Mouse (Mus musculus) pancreas, adult 10 weeks (tissue): ENCODE results near the gene Mst1r. TPM values are rescaled to one million over a fixed set of nuclear protein-coding genes. Genes with fewer than 3 reads are reported as not detected.

Experiments
- polyA plus RNA-seq: library from polyadenylated mRNA; stranded (reverse); fragments of 350-450 nt; fragmentation: Illumina TruSeq; extraction: RNeasy Lipid Tissue Mini Kit (QIAGEN cat#74804); gene quantifications from one replicate; pipeline ENCODE4 v1.2.3, GENCODE M21; 2015; ENCODE audit warnings: low read depth, low replicate concordance; ENCODE audit not compliant: insufficient read depth

The Mst1r gene
- 3.4 TPM for polyA plus RNA-seq

DNA sequence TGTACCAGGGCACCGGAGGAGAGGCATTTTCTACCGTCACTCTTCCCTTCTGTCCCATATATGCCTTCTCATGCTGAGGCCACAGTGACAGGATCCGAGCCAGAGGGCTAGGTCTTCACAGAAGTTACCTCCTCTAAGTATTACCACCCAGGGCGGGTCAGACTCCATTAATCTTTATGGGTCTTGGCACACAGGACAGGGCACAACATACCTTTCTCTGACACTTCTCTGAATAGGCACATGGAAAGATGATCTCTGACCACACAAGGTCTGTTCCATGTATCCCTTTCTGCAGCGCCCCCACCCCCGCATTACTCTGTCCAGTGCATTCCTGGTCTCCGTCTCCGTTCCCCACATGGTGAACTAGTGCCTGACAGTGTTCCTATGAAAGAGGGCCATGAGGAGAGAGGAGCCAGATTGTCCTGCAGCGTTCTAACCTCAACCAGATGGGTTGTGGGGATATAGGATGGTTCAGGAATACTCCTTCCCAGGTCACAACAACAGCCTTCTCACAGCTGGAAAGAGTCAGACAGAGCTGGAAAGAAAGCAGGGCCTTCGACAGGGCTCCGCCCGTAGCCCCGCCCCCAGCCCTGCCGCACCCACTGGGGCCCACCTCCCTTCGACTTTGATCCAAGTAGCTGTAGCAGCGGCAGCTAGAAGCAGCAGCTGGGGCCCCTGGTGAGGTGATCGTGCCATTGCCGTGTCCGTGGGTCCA lies at the start of gene Mst1r:
TSS of gene Mst1r (plus strand) at position 622 of the 715 bp plus-strand sequence.

DNA sequence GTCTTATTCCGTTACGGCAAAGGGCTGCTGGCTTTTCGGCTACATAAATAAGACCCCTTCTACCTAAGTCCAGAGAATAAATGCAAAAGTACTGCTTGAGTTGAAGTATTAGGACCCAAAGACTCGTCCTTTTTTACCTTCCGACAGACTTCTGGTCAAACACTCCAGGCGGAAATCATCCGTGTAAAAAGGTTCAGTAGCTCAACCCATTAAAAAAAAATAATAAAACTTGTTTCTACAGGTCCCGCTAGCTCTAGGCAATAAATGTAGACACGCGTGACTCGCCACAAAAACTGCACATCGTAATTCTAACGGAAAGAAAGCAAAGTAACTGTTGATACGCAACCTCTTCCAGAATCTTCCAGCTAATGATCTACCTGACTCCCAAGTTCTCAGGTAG lies 33.5 kb upstream of the Mst1r start, which contains the start of gene Rbm6:
TSS of gene Rbm6 (minus strand) at position 101 of the 400 bp plus-strand sequence.

DNA sequence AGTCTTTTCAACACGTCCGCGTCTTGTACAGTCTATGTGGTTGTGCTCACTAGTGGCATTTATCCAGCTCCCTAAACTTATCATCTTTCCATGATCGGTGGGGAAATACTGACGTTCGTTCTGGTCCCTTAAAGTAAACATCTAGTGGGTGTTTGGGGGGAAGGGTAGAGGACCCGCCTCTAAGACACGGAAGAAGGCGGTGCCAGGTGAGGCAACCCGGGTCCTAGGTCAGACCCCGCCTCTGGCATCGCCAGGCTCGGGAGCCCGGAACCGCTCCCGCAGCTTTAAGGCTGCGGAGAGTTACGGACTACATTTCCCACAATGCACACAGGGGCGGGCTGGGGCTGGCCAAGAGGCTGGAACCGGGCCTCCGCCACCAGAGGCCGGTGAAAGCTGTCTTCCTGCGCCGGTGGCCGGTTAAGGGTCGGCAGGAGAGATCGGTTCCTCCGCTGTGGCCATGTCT lies 18.8 kb upstream of the Mst1r start, which contains the start of gene Mon1a:
TSS of gene Mon1a (plus strand) at position 348 of the 463 bp plus-strand sequence.

DNA sequence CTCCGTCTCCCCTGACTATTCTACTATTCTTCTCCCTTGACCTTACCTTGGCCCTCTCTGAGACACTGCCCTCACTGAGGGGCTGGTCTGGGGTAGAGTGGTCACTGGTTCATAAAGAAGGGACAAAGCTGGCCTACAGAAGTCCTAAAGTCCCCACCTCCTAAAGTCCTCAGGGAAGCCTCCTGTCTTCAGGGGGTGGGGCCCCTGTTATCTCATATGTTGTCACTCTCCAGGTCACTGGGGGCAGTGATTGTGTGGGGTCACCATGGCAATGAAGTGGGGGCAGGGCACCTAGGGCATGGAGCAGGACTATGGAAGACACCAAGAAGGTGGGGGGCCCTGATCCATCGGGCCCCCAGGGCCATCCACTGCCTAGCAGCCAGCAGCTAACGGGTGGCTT lies 21.5 kb downstream of the Mst1r start, which contains the start of gene Actl11:
TSS of gene Actl11 (plus strand) at position 301 of the 400 bp plus-strand sequence.

DNA sequence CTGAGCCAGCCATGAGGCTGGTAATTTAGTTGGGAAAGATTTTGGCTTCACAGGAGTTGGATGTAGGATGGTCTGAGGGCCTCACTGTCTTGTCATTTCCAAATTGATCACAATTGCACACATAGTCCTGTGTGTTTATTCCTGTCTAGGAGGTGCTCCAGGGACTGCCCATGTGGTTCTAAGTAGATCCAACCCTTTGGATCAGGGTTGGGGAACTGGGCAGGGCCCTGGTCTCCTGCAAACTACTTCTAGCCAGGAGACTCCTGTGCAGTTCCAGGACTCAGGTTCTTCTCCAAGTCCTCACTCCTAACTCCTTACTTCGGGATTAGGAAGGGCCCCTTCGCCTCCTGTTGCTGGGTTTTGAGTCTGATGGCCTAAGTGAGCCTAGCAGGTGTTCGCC lies 28.7 kb downstream of the Mst1r start, which contains the start of gene Camkv:
TSS of gene Camkv (plus strand) at position 301 of the 400 bp plus-strand sequence.

DNA sequence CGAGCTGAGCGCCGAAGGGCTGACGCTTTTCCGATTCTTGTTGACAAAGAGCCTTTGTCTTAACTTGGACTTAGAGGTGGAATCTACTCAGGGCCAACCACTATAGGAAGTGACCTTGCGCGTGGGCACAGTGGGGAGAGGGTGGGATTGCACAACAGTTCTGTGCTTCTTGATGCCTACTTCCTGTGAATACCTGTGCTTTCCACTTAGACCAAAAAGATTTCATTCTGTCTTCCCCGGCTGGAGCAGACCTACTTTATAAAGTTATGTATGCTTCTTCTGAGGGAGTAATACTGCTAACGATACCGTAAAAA lies 43.2 kb downstream of the Mst1r start, which contains the start of gene Traip:
TSS of gene Traip (plus strand) at position 215 of the 314 bp plus-strand sequence.

Other genes starting within 250 kb of the Mst1r start
- gene Slc38a3, start 237.3 kb upstream of the Mst1r start, polyA plus RNA-seq = 99.2 TPM
- gene Gnat1, start 227.2 kb upstream of the Mst1r start, polyA plus RNA-seq = not detected
- gene Sema3f, start 196.4 kb upstream of the Mst1r start, polyA plus RNA-seq = 19.9 TPM
- gene Rbm5, start 135.9 kb upstream of the Mst1r start, polyA plus RNA-seq = 36.6 TPM
- gene Rbm6, start 33.6 kb upstream of the Mst1r start, polyA plus RNA-seq = 27.2 TPM
- 9.7 TPM for gene Mon1a, start 18.7 kb upstream of the Mst1r start, polyA plus RNA-seq
- not detected for gene Actl11, start 21.6 kb downstream of the Mst1r start, polyA plus RNA-seq
- gene Camkv, start 28.8 kb downstream of the Mst1r start, polyA plus RNA-seq = not detected
- not detected for gene Traip, start 43.3 kb downstream of the Mst1r start, polyA plus RNA-seq
- 17.0 TPM for gene Uba7, start 68.6 kb downstream of the Mst1r start, polyA plus RNA-seq
- not detected for gene Gm20661, start 76.2 kb downstream of the Mst1r start, polyA plus RNA-seq
- 3.5 TPM for gene Inka1, start 79.0 kb downstream of the Mst1r start, polyA plus RNA-seq
- gene Cdhr4, start 85.6 kb downstream of the Mst1r start, polyA plus RNA-seq = not detected
- gene Gm20662, start 89.5 kb downstream of the Mst1r start, polyA plus RNA-seq = not detected
- 29.1 TPM for gene Ip6k1, start 95.6 kb downstream of the Mst1r start, polyA plus RNA-seq
- 11.7 TPM for gene Gmppb, start 142.4 kb downstream of the Mst1r start, polyA plus RNA-seq
- 1.6 TPM for gene Amigo3, start 146.3 kb downstream of the Mst1r start, polyA plus RNA-seq
- gene Mst1, start 173.6 kb downstream of the Mst1r start, polyA plus RNA-seq = not detected
- 23.7 TPM for gene Rnf123, start 176.5 kb downstream of the Mst1r start, polyA plus RNA-seq
- gene Apeh, start 187.7 kb downstream of the Mst1r start, polyA plus RNA-seq = 40.1 TPM